Mouse (Mus musculus) adrenal gland, adult 2 months (tissue): ENCODE results near the gene Vmn2r-ps130. TPM values are rescaled to one million over a fixed set of nuclear protein-coding genes. Genes with fewer than 3 reads are reported as not detected.
"Not testable (repeated sequence)": the region's sequence is repeated elsewhere in the genome, so short reads cannot be mapped to it uniquely, and the experiment has no call there.

Source experiments
- DNase-seq: peaks from one replicate; pipeline ENCODE4 v3.0.0; 2021
- long read RNA-seq: library from polyadenylated mRNA; stranded (forward); transcript quantifications from one replicate; pipeline ENCODE4 v2.0.0, GENCODE M21; 2021
- polyA plus RNA-seq: library from polyadenylated mRNA; depleted of rRNA; stranded (reverse); fragments of >200 nt; gene quantifications from 2 replicates; pipeline ENCODE4 v1.2.3, GENCODE M21; 2012; rRNA removed
- total RNA-seq, 2 experiments: library from RNA; stranded (reverse); gene quantifications; 2 replicates each; pipeline ENCODE4 v1.2.3; 2021

The Vmn2r-ps130 gene
- not detected for total RNA-seq
- not detected in 2 replicates for polyA plus RNA-seq
- long read RNA-seq = 0 reads

GRCm38 (mm10) chr17:23060866-23061265 is at the start of gene Vmn2r-ps130:
Gene Vmn2r-ps130, plus strand, starts transcription at chr17:23061166.
- not testable (repeated sequence) for DNase-seq

Other genes with a start within 250 kb of the Vmn2r-ps130 start
- gene Zfp945, start 194.0 kb upstream of the Vmn2r-ps130 start, total RNA-seq = 10 to 100 TPM in 1 of 2 experiments, 1 to 10 TPM in 1; 9.3 to 14.0 TPM
- 0.85 and 0.93 TPM in 2 replicates for gene Zfp945, start 194.0 kb upstream of the Vmn2r-ps130 start, polyA plus RNA-seq
- gene Vmn2r113, start 118.2 kb upstream of the Vmn2r-ps130 start, total RNA-seq = not detected
- gene Vmn2r113, start 118.2 kb upstream of the Vmn2r-ps130 start, polyA plus RNA-seq = not detected in 2 replicates
- 1 to 10 TPM; 6.3 to 7.6 TPM for gene Zfp40, start 132.1 kb downstream of the Vmn2r-ps130 start, total RNA-seq
- 0.22 and 0.49 TPM in 2 replicates for gene Zfp40, start 132.1 kb downstream of the Vmn2r-ps130 start, polyA plus RNA-seq